Mouse (Mus musculus) heart, postnatal 0 days (tissue): ENCODE results near the gene Iqcj. TPM values are rescaled to one million over a fixed set of nuclear protein-coding genes. Genes with fewer than 3 reads are reported as not detected.

Experiments used
- ATAC-seq: fragments of 200-750 bp; cut with Nextera tagmentation; 2 replicates; pipeline ENCODE4 v1.8.0; 2017; ENCODE audit warnings: low read depth, moderate number of reproducible peaks, moderate library complexity; ENCODE audit not compliant: insufficient read depth
- DNase-seq: peaks from one replicate; pipeline ENCODE4 v3.0.0-alpha.2; 2016; ENCODE audit warnings: low spot score
- H3K27ac ChIP-seq: fragments of 300-500 bp; sonication (generic); 2 replicates; pipeline ENCODE4 v1.5.1; 2014; ENCODE audit warnings: low read depth, mild to moderate bottlenecking
- H3K27me3 ChIP-seq: fragments of 300-500 bp; sonication (generic); 2 replicates; pipeline ENCODE4 v1.6.1; 2014; ENCODE audit warnings: low read length, mixed read lengths; ENCODE audit not compliant: control insufficient read depth, insufficient read depth
- H3K36me3 ChIP-seq: fragments of 300-500 bp; sonication (generic); replicated peaks from 2 replicates; pipeline ENCODE4 v1.6.1; 2014; ENCODE audit warnings: low read length, mixed read lengths; ENCODE audit not compliant: control insufficient read depth, insufficient read depth
- H3K4me1 ChIP-seq: fragments of 300-500 bp; sonication (generic); 2 replicates; pipeline ENCODE4 v1.6.1; 2014; ENCODE audit warnings: antibody characterized with exemption; ENCODE audit not compliant: control insufficient read depth, insufficient read depth
- H3K4me2 ChIP-seq: fragments of 300-500 bp; sonication (generic); 2 replicates; pipeline ENCODE4 v1.6.1; 2014; ENCODE audit warnings: low read depth, mild to moderate bottlenecking, low read length, moderate library complexity
- H3K4me3 ChIP-seq: fragments of 300-500 bp; sonication (generic); 2 replicates; pipeline ENCODE4 v1.5.1; 2014; ENCODE audit warnings: low read depth, low read length
- H3K9ac ChIP-seq: fragments of 300-500 bp; sonication (generic); replicated peaks from 2 replicates; pipeline ENCODE4 v1.6.1; 2014; ENCODE audit warnings: low read depth, low read length, mixed read lengths
- H3K9me3 ChIP-seq: fragments of 300-500 bp; sonication (generic); replicated peaks from 2 replicates; pipeline ENCODE4 v1.6.1; 2016; ENCODE audit warnings: low read length; ENCODE audit not compliant: control insufficient read depth
- CTCF ChIP-seq: IDR thresholded peaks from 2 replicates; pipeline ENCODE4 v1.5.1; 2016; ENCODE audit warnings: antibody characterized with exemption, control low read depth, low read depth
- EP300 ChIP-seq: IDR thresholded peaks from 2 replicates; pipeline ENCODE4 v1.6.1; 2016; ENCODE audit warnings: antibody characterized with exemption, low read depth
- WGBS: fragments of 180-500 bp; shearing (Covaris S2); extraction: QIAGEN DNeasy Blood & Tissue Kit; methylation state at CpG from one replicate; pipeline ENCODE4 v1.1.7; 2014; 5-methylcytosine and 5-hydroxymethylcytosine counted together
- polyA plus RNA-seq: library from polyadenylated mRNA; unstranded; fragments of >200 nt; fragmentation: Nextera tagmentation; extraction: Ambion mirVana; gene quantifications from 2 replicates; pipeline ENCODE4 v1.2.1, GENCODE M21; 2015
- total RNA-seq: library from RNA; depleted of rRNA; stranded (reverse); fragments of >200 nt; gene quantifications from 2 replicates; pipeline ENCODE4 v1.2.3, GENCODE M21; 2014; ENCODE audit warnings: low replicate concordance

The Iqcj gene
- total and polyA plus RNA-seq, 2 experiments from 2014 or later = not detected

DNA sequence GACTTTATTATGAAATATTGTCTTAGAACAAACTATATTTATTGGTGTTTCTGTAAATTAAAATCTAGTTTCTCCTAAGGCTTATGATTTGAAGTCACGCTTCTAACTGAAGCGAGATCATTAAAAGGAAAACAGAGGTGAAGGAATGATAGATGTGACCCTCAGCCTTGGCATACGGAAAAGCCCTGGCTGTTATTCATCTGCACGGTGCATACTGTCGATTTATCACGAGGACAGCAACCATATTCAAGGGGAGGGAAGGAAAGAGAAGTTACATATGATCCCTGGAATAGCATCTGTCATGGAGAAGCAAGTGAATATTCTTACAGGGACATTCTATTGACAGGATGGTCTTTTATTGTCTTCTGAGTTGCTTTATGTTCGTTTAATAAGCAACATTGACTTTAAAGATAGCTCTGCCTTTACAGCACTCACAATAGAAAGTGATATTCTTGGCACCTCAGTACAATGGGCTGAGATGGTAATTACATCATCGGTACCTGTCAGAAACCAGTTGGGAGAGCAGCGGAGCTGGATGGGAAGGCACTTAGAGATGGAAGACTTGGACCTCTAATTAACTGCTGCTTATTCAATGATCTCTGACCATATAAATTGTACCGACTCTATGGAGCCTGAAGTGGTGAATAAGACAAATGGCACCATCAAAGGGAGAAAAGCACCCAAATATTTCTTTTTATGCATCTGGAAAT is 38.6 kb downstream of the Iqcj start:
- Histone ChIP-seq H3K4me2 (no peak overlapping the region), H3K27ac (no peak overlapping the region), H3K4me1 (no peaks in the 10 kb centered on the region), H3K9ac (no peak overlapping the region), H3K36me3 (no peaks in the 10 kb centered on the region), H3K4me3 (no peak overlapping the region), H3K27me3 (no peaks in the 10 kb centered on the region), H3K9me3 (no peaks in the 10 kb centered on the region)
- DNase-seq = no peak
- TF ChIP-seq EP300 = no peak
- WGBS = 73% methylated on average over 10 of the region's 10 CpGs
- no peak for ATAC-seq

DNA sequence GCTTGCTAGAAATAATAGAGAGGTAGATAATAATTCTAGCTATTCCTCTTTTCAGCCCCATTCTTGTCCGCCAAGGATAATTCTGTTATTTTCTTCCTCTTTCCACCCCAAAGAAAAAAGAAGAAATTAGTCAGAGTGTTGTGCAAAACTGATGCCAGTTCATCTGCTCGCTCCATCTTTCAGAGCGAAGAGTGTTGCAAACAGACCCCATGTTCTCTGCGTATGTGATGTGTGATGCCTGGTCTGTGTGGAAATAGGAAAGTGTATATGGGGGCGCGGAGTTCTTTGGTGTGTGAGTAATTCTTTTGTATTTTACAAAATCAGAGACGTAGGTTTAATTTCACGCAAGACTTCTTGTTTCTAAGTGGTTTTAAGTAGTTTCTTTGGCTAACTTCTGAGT is 39.2 kb downstream of the Iqcj start:
- no peak for DNase-seq
- Histone ChIP-seq H3K27me3 (no peaks in the 10 kb centered on the region), H3K27ac (no peak overlapping the region), H3K36me3 (no peaks in the 10 kb centered on the region), H3K4me2 (no peak overlapping the region), H3K4me3 (no peak overlapping the region), H3K9ac (no peak overlapping the region), H3K9me3 (no peaks in the 10 kb centered on the region), H3K4me1 (no peaks in the 10 kb centered on the region)
- TF ChIP-seq EP300 = no peak
- no peak for TF ChIP-seq CTCF
- WGBS = 89% methylated on average over 8 of the region's 8 CpGs
- ATAC-seq = no peak

DNA sequence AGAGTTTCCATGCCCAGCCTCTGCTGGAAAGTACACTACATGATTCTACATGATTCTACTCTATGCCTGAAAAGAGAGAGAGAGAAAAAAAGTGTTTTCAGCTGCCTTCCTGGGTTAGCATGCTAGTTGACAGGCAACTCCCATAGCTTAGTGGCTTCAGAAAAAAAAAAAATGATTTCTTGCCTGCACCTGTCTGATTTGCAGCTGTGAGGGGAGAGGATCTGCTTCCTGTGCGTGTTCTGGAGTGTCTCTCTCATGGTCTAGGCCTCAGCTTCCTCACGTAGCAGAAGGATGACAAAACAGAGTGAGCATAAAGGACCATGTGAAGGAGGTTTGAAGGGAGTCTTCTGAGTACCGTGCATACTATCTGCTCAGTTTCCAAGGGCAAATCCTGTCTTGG is 39.9 kb downstream of the Iqcj start:
- ATAC-seq (no peak), DNase-seq (no peak)
- Histone ChIP-seq H3K27ac (no peak overlapping the region), H3K27me3 (no peaks in the 10 kb centered on the region), H3K4me3 (no peak overlapping the region), H3K4me2 (no peak overlapping the region), H3K4me1 (no peaks in the 10 kb centered on the region), H3K9ac (no peak overlapping the region), H3K36me3 (no peaks in the 10 kb centered on the region), H3K9me3 (no peaks in the 10 kb centered on the region)
- 56% methylated on average over 3 of the region's 3 CpGs for WGBS
- TF ChIP-seq CTCF = no peak
- no peak for TF ChIP-seq EP300

DNA sequence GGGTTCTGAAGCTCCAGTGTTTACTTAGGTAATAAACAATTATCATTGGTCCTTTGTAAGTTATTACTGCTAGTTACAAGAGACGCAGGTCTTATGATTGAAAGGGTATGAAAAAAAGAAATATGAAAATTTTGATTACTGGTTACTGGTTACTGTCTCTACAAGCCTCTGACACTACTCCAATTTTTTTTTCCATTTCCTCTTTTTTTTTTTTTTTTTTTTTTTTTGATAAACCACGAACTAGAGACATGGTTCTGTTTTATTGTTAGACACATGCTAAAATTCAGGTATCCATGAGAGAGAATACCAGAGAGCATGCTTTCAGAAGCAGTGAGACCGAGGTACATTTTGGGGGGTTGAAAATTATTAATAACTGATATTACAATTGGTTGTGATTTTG is 43.8 kb downstream of the Iqcj start:
- WGBS = 70% methylated on average over 3 of the region's 3 CpGs
- H3K9me3 ChIP-seq = no peaks in the 10 kb centered on the region

DNA sequence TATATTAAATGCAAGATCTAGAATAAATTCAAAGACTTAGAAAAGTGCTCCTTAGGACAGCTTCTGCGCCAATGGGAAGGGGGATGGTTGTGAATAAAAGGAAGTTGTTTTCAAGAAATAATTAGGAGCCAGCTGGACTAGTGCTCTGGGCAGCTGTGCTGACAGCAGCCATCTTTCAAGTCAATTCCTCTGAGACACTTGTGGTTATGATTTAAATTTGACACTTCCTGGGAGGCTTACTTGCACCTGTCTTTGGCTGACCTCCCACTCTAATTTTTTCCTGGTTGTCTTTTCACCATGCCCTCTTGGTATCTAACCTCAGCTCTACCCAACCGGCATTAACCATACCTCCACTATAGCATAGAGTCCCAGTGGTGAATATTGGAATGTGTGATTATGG is 55.0 kb downstream of the Iqcj start:
- TF ChIP-seq EP300 (no peak), CTCF (no peak)
- no peak overlapping the region for H3K4me3 ChIP-seq
- DNase-seq = no peak
- 73% methylated on average over 2 of the region's 2 CpGs for WGBS
- H3K4me1 ChIP-seq = peaks cover 3% of the 10 kb centered on the region; the same call in 1 of the 2 replicates
- no peaks in the 10 kb centered on the region for H3K36me3 ChIP-seq
- H3K27me3 ChIP-seq = no peaks in the 10 kb centered on the region
- no peak overlapping the region for H3K27ac ChIP-seq
- H3K9me3 ChIP-seq = no peaks in the 10 kb centered on the region
- ATAC-seq = no peak
- no peak overlapping the region for H3K4me2 ChIP-seq
- H3K9ac ChIP-seq = no peak overlapping the region

More for the DNA sequence above, 43.8 kb downstream of the Iqcj start:
- no peak overlapping the region for H3K4me3 ChIP-seq
- no peak overlapping the region for H3K27ac ChIP-seq
- ATAC-seq (no peak), DNase-seq (no peak)
- H3K36me3 ChIP-seq = no peaks in the 10 kb centered on the region
- H3K4me2 ChIP-seq = no peak overlapping the region
- no peaks in the 10 kb centered on the region for H3K27me3 ChIP-seq
- TF ChIP-seq EP300 (no peak), CTCF (no peak)
- no peaks in the 10 kb centered on the region for H3K4me1 ChIP-seq
- no peak overlapping the region for H3K9ac ChIP-seq

DNA sequence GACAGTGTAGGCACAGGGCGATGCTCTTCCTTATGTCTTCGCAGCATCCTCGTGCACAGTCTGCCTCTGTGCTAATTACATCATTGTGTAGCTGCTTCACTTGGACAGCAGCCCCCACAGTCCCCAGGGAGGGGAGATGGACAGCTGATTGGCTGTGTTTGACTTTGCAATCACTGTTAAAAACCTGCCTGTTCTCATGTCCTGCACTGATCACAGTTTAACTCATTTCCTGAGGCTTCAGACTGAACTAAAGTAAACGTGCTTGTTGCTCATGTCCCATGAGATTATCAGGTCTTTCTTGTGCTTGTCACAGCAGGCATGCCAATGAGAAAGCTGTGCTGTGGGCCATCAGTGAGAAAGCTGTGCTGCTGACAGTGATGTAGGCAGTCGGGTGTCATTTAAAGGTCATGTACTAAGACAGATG is 60.5 kb downstream of the Iqcj start:
- Histone ChIP-seq H3K4me1 (no peaks in the 10 kb centered on the region), H3K4me3 (no peak overlapping the region), H3K36me3 (no peaks in the 10 kb centered on the region), H3K27ac (no peak overlapping the region), H3K9ac (no peak overlapping the region), H3K27me3 (no peaks in the 10 kb centered on the region), H3K9me3 (no peaks in the 10 kb centered on the region), H3K4me2 (no peak overlapping the region)
- TF ChIP-seq EP300 = no peak
- no peak for TF ChIP-seq CTCF
- ATAC-seq (peak; percentile 30; the same call in 1 of the 2 replicates), DNase-seq (no peak)
- 28% methylated on average over 5 of the region's 5 CpGs for WGBS
